Mouse (Mus musculus): ENCODE data around the gene Akt2. TPM values are rescaled to one million over a fixed set of nuclear protein-coding genes. Genes with fewer than 3 reads are reported as not detected.
A peak's percentile ranks its signal among the peaks of the same experiment; 100 is the strongest.

The Akt2 gene
- total and polyA plus RNA-seq, 2 experiments from 2014 or later: 64.0 to 83.1 TPM

GRCm38 (mm10) chr7:27685220-27685619 is 93.9 kb downstream of the Akt2 start:
- 36% methylated on average over 5 of the region's 5 CpGs for WGBS
- Histone ChIP-seq H3K9me3 (ENCODE audit: low read length) (no peaks in the 10 kb centered on the region), H3K27ac (peak overlapping the region; percentile 45; the same call in 1 of the 2 replicates), H3K36me3 (ENCODE audit: insufficient read depth, low read length) (no peaks in the 10 kb centered on the region), H3K4me1 (ENCODE audit: insufficient read depth, low read length) (0 out of 2 replicates have a peak, but pooled peaks cover 3% of the 10 kb centered on the region), H3K4me2 (ENCODE audit: low read depth, low read length) (peak overlapping the region; percentile 43), H3K9ac (replicated peaks; ENCODE audit: low read length) (no peak overlapping the region), H3K4me3 (ENCODE audit: low read length) (0 out of 2 replicates have a peak overlapping the region, but pooled peaks have one; percentile 15), H3K27me3 (ENCODE audit: insufficient read depth, low read length) (no peaks in the 10 kb centered on the region)
- ATAC-seq: no peak
- no peak for TF ChIP-seq CTCF (IDR thresholded peaks at IDR 0.05; ENCODE audit: low read depth)
- no peak for DNase-seq (ENCODE audit: low spot score)

GRCm38 (mm10) chr7:27685681-27686080 is 94.3 kb downstream of the Akt2 start:
- Histone ChIP-seq H3K9me3 (ENCODE audit: low read length) (no peaks in the 10 kb centered on the region), H3K4me1 (ENCODE audit: insufficient read depth, low read length) (0 out of 2 replicates have a peak, but pooled peaks cover 3% of the 10 kb centered on the region), H3K9ac (replicated peaks; ENCODE audit: low read length) (no peak overlapping the region), H3K4me3 (ENCODE audit: low read length) (peak overlapping the region; percentile 15; the same call in 1 of the 2 replicates), H3K27ac (peak overlapping the region; percentile 45; the same call in 1 of the 2 replicates), H3K27me3 (ENCODE audit: insufficient read depth, low read length) (no peaks in the 10 kb centered on the region), H3K4me2 (ENCODE audit: low read depth, low read length) (peak overlapping the region; percentile 43), H3K36me3 (ENCODE audit: insufficient read depth, low read length) (no peaks in the 10 kb centered on the region)
- ATAC-seq (no peak), DNase-seq (ENCODE audit: low spot score) (peak; percentile 72)
- 3% methylated on average over 6 of the region's 6 CpGs for WGBS
- TF ChIP-seq CTCF (IDR thresholded peaks at IDR 0.05; ENCODE audit: low read depth): peak; percentile 86

- TF ChIP-seq CTCF (IDR thresholded peaks at IDR 0.05; ENCODE audit: low read depth): no peak
- Histone ChIP-seq H3K27ac (no peak overlapping the region), H3K36me3 (ENCODE audit: insufficient read depth, low read length) (no peaks in the 10 kb centered on the region), H3K9me3 (ENCODE audit: low read length) (no peaks in the 10 kb centered on the region), H3K27me3 (ENCODE audit: insufficient read depth, low read length) (no peaks in the 10 kb centered on the region), H3K4me2 (ENCODE audit: low read depth, low read length) (no peak overlapping the region), H3K4me1 (ENCODE audit: insufficient read depth, low read length) (0 out of 2 replicates have a peak, but pooled peaks cover 3% of the 10 kb centered on the region), H3K4me3 (ENCODE audit: low read length) (no peak overlapping the region), H3K9ac (replicated peaks; ENCODE audit: low read length) (no peak overlapping the region)
- ATAC-seq (no peak), DNase-seq (ENCODE audit: low spot score) (no peak)
- 74% methylated on average over 1 of the region's 1 CpGs for WGBS
Observed at GRCm38 (mm10) chr7:27687043-27687442, 95.7 kb downstream of the Akt2 start.

GRCm38 (mm10) chr7:27687836-27688235 is 96.5 kb downstream of the Akt2 start:
- no peaks in the 10 kb centered on the region for H3K9me3 ChIP-seq (ENCODE audit: low read length)
- no peak overlapping the region for H3K4me3 ChIP-seq (ENCODE audit: low read length)
- 0 out of 2 replicates have a peak overlapping the region, but pooled peaks have one; percentile 70 for H3K4me2 ChIP-seq (ENCODE audit: low read depth, low read length)
- H3K4me1 ChIP-seq (ENCODE audit: insufficient read depth, low read length): 0 out of 2 replicates have a peak, but pooled peaks cover 3% of the 10 kb centered on the region
- no peaks in the 10 kb centered on the region for H3K27me3 ChIP-seq (ENCODE audit: insufficient read depth, low read length)
- no peak overlapping the region for H3K9ac ChIP-seq (replicated peaks; ENCODE audit: low read length)
- no peak for ATAC-seq
- TF ChIP-seq CTCF (IDR thresholded peaks at IDR 0.05; ENCODE audit: low read depth): no peak
- no peaks in the 10 kb centered on the region for H3K36me3 ChIP-seq (ENCODE audit: insufficient read depth, low read length)
- H3K27ac ChIP-seq: no peak overlapping the region
- DNase-seq (ENCODE audit: low spot score): no peak
- WGBS: 69% methylated on average over 3 of the region's 3 CpGs

GRCm38 (mm10) chr7:27688246-27688788 is 97.0 kb downstream of the Akt2 start:
- DNase-seq (ENCODE audit: low spot score): no peak
- WGBS: 31% methylated on average over 14 of the region's 14 CpGs
- Histone ChIP-seq H3K9ac (replicated peaks; ENCODE audit: low read length) (peak overlapping the region; percentile 47), H3K27ac (peak overlapping the region; percentile 78), H3K4me3 (ENCODE audit: low read length) (peak overlapping the region; percentile 38), H3K9me3 (ENCODE audit: low read length) (no peaks in the 10 kb centered on the region), H3K27me3 (ENCODE audit: insufficient read depth, low read length) (no peaks in the 10 kb centered on the region), H3K36me3 (ENCODE audit: insufficient read depth, low read length) (no peaks in the 10 kb centered on the region), H3K4me1 (ENCODE audit: insufficient read depth, low read length) (0 out of 2 replicates have a peak, but pooled peaks cover 3% of the 10 kb centered on the region), H3K4me2 (ENCODE audit: low read depth, low read length) (peak overlapping the region; percentile 70)
- TF ChIP-seq CTCF (IDR thresholded peaks at IDR 0.05; ENCODE audit: low read depth): no peak
- no peak for ATAC-seq

- ATAC-seq (peak; percentile 98), DNase-seq (ENCODE audit: low spot score) (peak; percentile 95)
- Histone ChIP-seq H3K4me1 (ENCODE audit: insufficient read depth, low read length) (0 out of 2 replicates have a peak, but pooled peaks cover 3% of the 10 kb centered on the region), H3K9ac (replicated peaks; ENCODE audit: low read length) (peak within 1 kb of the TSS; percentile 47), H3K9me3 (ENCODE audit: low read length) (no peaks in the 10 kb centered on the region), H3K4me3 (ENCODE audit: low read length) (peak within 1 kb of the TSS; percentile 38), H3K36me3 (ENCODE audit: insufficient read depth, low read length) (no peaks in the 10 kb centered on the region), H3K4me2 (ENCODE audit: low read depth, low read length) (peak within 1 kb of the TSS; percentile 70), H3K27me3 (ENCODE audit: insufficient read depth, low read length) (no peaks in the 10 kb centered on the region), H3K27ac (peak within 1 kb of the TSS; percentile 78)
- no peak for TF ChIP-seq CTCF (IDR thresholded peaks at IDR 0.05; ENCODE audit: low read depth)
- WGBS: under 1% methylated on average over 19 of the region's 19 CpGs
Observed at GRCm38 (mm10) chr7:27688815-27689612, 97.7 kb downstream of the Akt2 start, which contains the start of gene Zfp607b. Gene Zfp607b, plus strand, starts transcription at chr7:27689340.

Other genes with a start within 250 kb of the Akt2 start
- gene Shkbp1, start 235.5 kb upstream of the Akt2 start, total RNA-seq (2014; rRNA removed): 27.0 and 31.2 TPM in 2 replicates
- gene Shkbp1, start 235.5 kb upstream of the Akt2 start, polyA plus RNA-seq (2015; fragmentation: Nextera tagmentation; extraction: Ambion mirVana): 20.0 and 20.2 TPM in 2 replicates
- not detected in 2 replicates for gene Gm20479, start 234.1 kb upstream of the Akt2 start, total RNA-seq (2014; rRNA removed)
- not detected in 2 replicates for gene Gm20479, start 234.1 kb upstream of the Akt2 start, polyA plus RNA-seq (2015; fragmentation: Nextera tagmentation; extraction: Ambion mirVana)
- gene Sptbn4, start 143.9 kb upstream of the Akt2 start, total RNA-seq (2014; rRNA removed): 24.1 and 24.8 TPM in 2 replicates
- 2.8 and 3.4 TPM in 2 replicates for gene Sptbn4, start 143.9 kb upstream of the Akt2 start, polyA plus RNA-seq (2015; fragmentation: Nextera tagmentation; extraction: Ambion mirVana)
- 19.7 and 23.9 TPM in 2 replicates for gene Blvrb, start 143.6 kb upstream of the Akt2 start, total RNA-seq (2014; rRNA removed)
- gene Blvrb, start 143.6 kb upstream of the Akt2 start, polyA plus RNA-seq (2015; fragmentation: Nextera tagmentation; extraction: Ambion mirVana): 23.0 and 23.4 TPM in 2 replicates
- 5.0 and 6.3 TPM in 2 replicates for gene Sertad3, start 117.8 kb upstream of the Akt2 start, total RNA-seq (2014; rRNA removed)
- 7.9 and 8.4 TPM in 2 replicates for gene Sertad3, start 117.8 kb upstream of the Akt2 start, polyA plus RNA-seq (2015; fragmentation: Nextera tagmentation; extraction: Ambion mirVana)
- 7.2 and 9.4 TPM in 2 replicates for gene Sertad1, start 104.6 kb upstream of the Akt2 start, total RNA-seq (2014; rRNA removed)
- gene Sertad1, start 104.6 kb upstream of the Akt2 start, polyA plus RNA-seq (2015; fragmentation: Nextera tagmentation; extraction: Ambion mirVana): 7.7 and 8.8 TPM in 2 replicates
- gene Prx, start 92.2 kb upstream of the Akt2 start, total RNA-seq (2014; rRNA removed): 1.8 and 2.1 TPM in 2 replicates
- gene Prx, start 92.2 kb upstream of the Akt2 start, polyA plus RNA-seq (2015; fragmentation: Nextera tagmentation; extraction: Ambion mirVana): 2.1 and 2.5 TPM in 2 replicates
- 0.73 and 1.8 TPM in 2 replicates for gene Hipk4, start 68.3 kb upstream of the Akt2 start, total RNA-seq (2014; rRNA removed)
- gene Hipk4, start 68.3 kb upstream of the Akt2 start, polyA plus RNA-seq (2015; fragmentation: Nextera tagmentation; extraction: Ambion mirVana): 1.6 and 1.9 TPM in 2 replicates
- 307 and 308 TPM in 2 replicates for gene Pld3, start 38.3 kb upstream of the Akt2 start, total RNA-seq (2014; rRNA removed)
- gene Pld3, start 38.3 kb upstream of the Akt2 start, polyA plus RNA-seq (2015; fragmentation: Nextera tagmentation; extraction: Ambion mirVana): 268 and 287 TPM in 2 replicates
- gene 2310022A10Rik, start 38.3 kb upstream of the Akt2 start, total RNA-seq (2014; rRNA removed): 8.1 and 8.2 TPM in 2 replicates
- 25.7 and 26.1 TPM in 2 replicates for gene 2310022A10Rik, start 38.3 kb upstream of the Akt2 start, polyA plus RNA-seq (2015; fragmentation: Nextera tagmentation; extraction: Ambion mirVana)
- 104 and 132 TPM in 2 replicates for gene Ttc9b, start 62.4 kb downstream of the Akt2 start, total RNA-seq (2014; rRNA removed)
- 124 and 127 TPM in 2 replicates for gene Ttc9b, start 62.4 kb downstream of the Akt2 start, polyA plus RNA-seq (2015; fragmentation: Nextera tagmentation; extraction: Ambion mirVana)
- 141 and 162 TPM in 2 replicates for gene Map3k10, start 83.0 kb downstream of the Akt2 start, total RNA-seq (2014; rRNA removed)
- gene Map3k10, start 83.0 kb downstream of the Akt2 start, polyA plus RNA-seq (2015; fragmentation: Nextera tagmentation; extraction: Ambion mirVana): 21.4 and 22.9 TPM in 2 replicates
- gene Zfp607b, start 97.8 kb downstream of the Akt2 start, total RNA-seq (2014; rRNA removed): 3.5 and 5.6 TPM in 2 replicates
- gene Zfp607b, start 97.8 kb downstream of the Akt2 start, polyA plus RNA-seq (2015; fragmentation: Nextera tagmentation; extraction: Ambion mirVana): 8.5 and 8.9 TPM in 2 replicates
- gene Zfp60, start 139.8 kb downstream of the Akt2 start, total RNA-seq (2014; rRNA removed): 24.3 and 25.3 TPM in 2 replicates
- gene Zfp60, start 139.8 kb downstream of the Akt2 start, polyA plus RNA-seq (2015; fragmentation: Nextera tagmentation; extraction: Ambion mirVana): 35.1 and 36.0 TPM in 2 replicates
- 4.5 and 4.7 TPM in 2 replicates for gene Zfp626, start 215.6 kb downstream of the Akt2 start, total RNA-seq (2014; rRNA removed)
- 1.1 TPM in 2 replicates for gene Zfp626, start 215.6 kb downstream of the Akt2 start, polyA plus RNA-seq (2015; fragmentation: Nextera tagmentation; extraction: Ambion mirVana)
- 3.7 and 6.7 TPM in 2 replicates for gene Zfp59, start 247.1 kb downstream of the Akt2 start, total RNA-seq (2014; rRNA removed)
- 4.1 and 5.1 TPM in 2 replicates for gene Zfp59, start 247.1 kb downstream of the Akt2 start, polyA plus RNA-seq (2015; fragmentation: Nextera tagmentation; extraction: Ambion mirVana)